Mouse (Mus musculus) CH12.LX (cell line): ENCODE results near the gene Iqschfp.

Source experiments
- CHD2 ChIP-seq: IDR thresholded peaks from 2 replicates; pipeline ENCODE4 v1.6.1; 2011; ENCODE audit warnings: low read length, improper control_type of control experiment
- CTCF ChIP-seq, 2 experiments: IDR thresholded peaks in 1 of 2; conservative IDR thresholded peaks in 1 of 2; 2 replicates each; pipeline ENCODE4 v1.5.1; 2011 to 2012; ENCODE audit warnings: low read depth in 2 of 2, low read length in 2 of 2, improper control_type of control experiment in 1 of 2, inconsistent platforms in 1 of 2, mild to moderate bottlenecking in 1 of 2, moderate library complexity in 1 of 2
- EP300 ChIP-seq: IDR thresholded peaks from 2 replicates; pipeline ENCODE4 v1.6.1; 2011; ENCODE audit warnings: low read length, improper control_type of control experiment
- MAZ ChIP-seq: IDR thresholded peaks from 2 replicates; pipeline ENCODE4 v1.6.1; 2012; ENCODE audit warnings: low read depth, mild to moderate bottlenecking, inconsistent platforms, low read length, improper control_type of control experiment, moderate library complexity
- POLR2A ChIP-seq: IDR thresholded peaks from 2 replicates; pipeline ENCODE4 v1.6.1; 2011; ENCODE audit warnings: low read depth, mild to moderate bottlenecking, improper control_type of control experiment, low read length
- ZMIZ1 ChIP-seq: IDR thresholded peaks from 2 replicates; pipeline ENCODE4 v1.6.1; 2012; ENCODE audit warnings: low read depth, mild to moderate bottlenecking, inconsistent platforms, low read length, improper control_type of control experiment

GRCm38 (mm10) chr3:68403343-68403742 is 511.3 kb downstream of the Iqschfp start:
- TF ChIP-seq CTCF (conservative IDR thresholded peaks at IDR 0.05 in 1 of 2, IDR thresholded peaks at IDR 0.05 in 1 of 2; ENCODE audit: low read depth in 2 of 2, low read length in 2 of 2), result no peak
- TF ChIP-seq ZMIZ1, result no peak
- no peak for TF ChIP-seq EP300
- no peak for TF ChIP-seq POLR2A
- no peak for TF ChIP-seq MAZ
- no peak for TF ChIP-seq CHD2
